Mouse (Mus musculus): ENCODE measurements around the gene Twnk. TPM values are rescaled to one million over a fixed set of nuclear protein-coding genes. Genes with fewer than 3 reads are reported as not detected.

Gene Twnk
- polyA plus RNA-seq, 1 experiment from 2014 or later = 7.4 TPM

GRCm38 (mm10) chr19:45018351-45018831 is 12.9 kb downstream of the Twnk start:
- Histone ChIP-seq H3K27ac (ENCODE audit: low read depth, low read length) (peak overlapping the region; percentile 92), H3K4me1 (replicated peaks; ENCODE audit: control insufficient read depth, insufficient read depth, low read length) (peaks cover 9% of the 10 kb centered on the region), H3K9me3 (ENCODE audit: control insufficient read depth) (no peaks in the 10 kb centered on the region), H3K36me3 (ENCODE audit: control insufficient read depth, insufficient read depth) (peaks cover 14% of the 10 kb centered on the region; the same call in 1 of the 2 replicates), H3K27me3 (replicated peaks; ENCODE audit: control insufficient read depth, insufficient read depth, low read length) (no peaks in the 10 kb centered on the region), H3K9ac (ENCODE audit: low read depth, low read length) (peak overlapping the region; percentile 69), H3K4me3 (ENCODE audit: low read depth, low read length) (peak overlapping the region; percentile 66), H3K4me2 (replicated peaks; ENCODE audit: low read depth) (peak overlapping the region; percentile 89)
- TF ChIP-seq CTCF (IDR thresholded peaks at IDR 0.05; ENCODE audit: low read depth) = no peak
- WGBS = 3% methylated on average over 13 of the region's 13 CpGs
- ATAC-seq = no peak

- Histone ChIP-seq H3K27me3 (replicated peaks; ENCODE audit: control insufficient read depth, insufficient read depth, low read length) (no peaks in the 10 kb centered on the region), H3K9ac (ENCODE audit: low read depth, low read length) (no peak overlapping the region), H3K36me3 (ENCODE audit: control insufficient read depth, insufficient read depth) (peaks cover 28% of the 10 kb centered on the region), H3K9me3 (ENCODE audit: control insufficient read depth) (no peaks in the 10 kb centered on the region), H3K4me2 (replicated peaks; ENCODE audit: low read depth) (peak overlapping the region; percentile 28), H3K4me3 (ENCODE audit: low read depth, low read length) (no peak overlapping the region), H3K4me1 (replicated peaks; ENCODE audit: control insufficient read depth, insufficient read depth, low read length) (peaks cover 9% of the 10 kb centered on the region), H3K27ac (ENCODE audit: low read depth, low read length) (no peak overlapping the region)
- no peak for TF ChIP-seq CTCF (IDR thresholded peaks at IDR 0.05; ENCODE audit: low read depth)
- no peak for ATAC-seq
- 36% methylated on average over 6 of the region's 6 CpGs for WGBS
These were observed 14.9 kb downstream of the Twnk start for GRCm38 (mm10) chr19:45020348-45020747.

- 82% methylated on average over 15 of the region's 15 CpGs for WGBS
- Histone ChIP-seq H3K9ac (ENCODE audit: low read depth, low read length) (no peak overlapping the region), H3K27ac (ENCODE audit: low read depth, low read length) (no peak overlapping the region), H3K4me3 (ENCODE audit: low read depth, low read length) (no peak overlapping the region), H3K4me2 (replicated peaks; ENCODE audit: low read depth) (0 out of 2 replicates have a peak overlapping the region, but pooled peaks have one; percentile 4), H3K4me1 (replicated peaks; ENCODE audit: control insufficient read depth, insufficient read depth, low read length) (peaks cover 9% of the 10 kb centered on the region), H3K9me3 (ENCODE audit: control insufficient read depth) (no peaks in the 10 kb centered on the region), H3K36me3 (ENCODE audit: control insufficient read depth, insufficient read depth) (peaks cover 38% of the 10 kb centered on the region), H3K27me3 (replicated peaks; ENCODE audit: control insufficient read depth, insufficient read depth, low read length) (no peaks in the 10 kb centered on the region)
- no peak for TF ChIP-seq CTCF (IDR thresholded peaks at IDR 0.05; ENCODE audit: low read depth)
- ATAC-seq = no peak
These were observed 15.9 kb downstream of the Twnk start for GRCm38 (mm10) chr19:45021362-45021761.

- no peaks in the 10 kb centered on the region for H3K9me3 ChIP-seq (ENCODE audit: control insufficient read depth)
- no peak overlapping the region for H3K27ac ChIP-seq (ENCODE audit: low read depth, low read length)
- H3K36me3 ChIP-seq (ENCODE audit: control insufficient read depth, insufficient read depth) = peaks cover 63% of the 10 kb centered on the region
- TF ChIP-seq CTCF (IDR thresholded peaks at IDR 0.05; ENCODE audit: low read depth) = no peak
- no peak overlapping the region for H3K9ac ChIP-seq (ENCODE audit: low read depth, low read length)
- no peaks in the 10 kb centered on the region for H3K27me3 ChIP-seq (replicated peaks; ENCODE audit: control insufficient read depth, insufficient read depth, low read length)
- no peak overlapping the region for H3K4me3 ChIP-seq (ENCODE audit: low read depth, low read length)
- H3K4me1 ChIP-seq (replicated peaks; ENCODE audit: control insufficient read depth, insufficient read depth, low read length) = peaks cover 7% of the 10 kb centered on the region
- no peak overlapping the region for H3K4me2 ChIP-seq (replicated peaks; ENCODE audit: low read depth)
- no peak for ATAC-seq
- WGBS = 76% methylated on average over 11 of the region's 11 CpGs
These were observed 18.5 kb downstream of the Twnk start for GRCm38 (mm10) chr19:45023993-45024392.

- H3K27me3 ChIP-seq (replicated peaks; ENCODE audit: control insufficient read depth, insufficient read depth, low read length) = no peaks in the 10 kb centered on the region
- ATAC-seq = no peak
These were observed 19.3 kb downstream of the Twnk start for GRCm38 (mm10) chr19:45024775-45025174.

GRCm38 (mm10) chr19:45025937-45026568 is 20.6 kb downstream of the Twnk start:
- Histone ChIP-seq H3K4me1 (replicated peaks; ENCODE audit: control insufficient read depth, insufficient read depth, low read length) (no peaks in the 10 kb centered on the region; the same call in 1 of the 2 replicates), H3K9ac (ENCODE audit: low read depth, low read length) (no peak overlapping the region), H3K36me3 (ENCODE audit: control insufficient read depth, insufficient read depth) (peaks cover 63% of the 10 kb centered on the region), H3K27ac (ENCODE audit: low read depth, low read length) (peak overlapping the region; percentile 23; the same call in 1 of the 2 replicates), H3K9me3 (ENCODE audit: control insufficient read depth) (no peaks in the 10 kb centered on the region), H3K4me2 (replicated peaks; ENCODE audit: low read depth) (no peak overlapping the region), H3K4me3 (ENCODE audit: low read depth, low read length) (no peak overlapping the region), H3K27me3 (replicated peaks; ENCODE audit: control insufficient read depth, insufficient read depth, low read length) (no peaks in the 10 kb centered on the region)
- no peak for TF ChIP-seq CTCF (IDR thresholded peaks at IDR 0.05; ENCODE audit: low read depth)
- WGBS = 88% methylated on average over 37 of the region's 37 CpGs
- no peak for ATAC-seq

More at GRCm38 (mm10) chr19:45024775-45025174, 19.3 kb downstream of the Twnk start:
- no peaks in the 10 kb centered on the region for H3K9me3 ChIP-seq (ENCODE audit: control insufficient read depth)
- WGBS = 87% methylated on average over 20 of the region's 20 CpGs
- H3K4me3 ChIP-seq (ENCODE audit: low read depth, low read length) = no peak overlapping the region
- H3K36me3 ChIP-seq (ENCODE audit: control insufficient read depth, insufficient read depth) = peaks cover 64% of the 10 kb centered on the region
- 0 out of 2 replicates have a peak overlapping the region, but pooled peaks have one; percentile 2 for H3K27ac ChIP-seq (ENCODE audit: low read depth, low read length)
- H3K4me2 ChIP-seq (replicated peaks; ENCODE audit: low read depth) = no peak overlapping the region
- peaks cover 4% of the 10 kb centered on the region; the same call in 1 of the 2 replicates for H3K4me1 ChIP-seq (replicated peaks; ENCODE audit: control insufficient read depth, insufficient read depth, low read length)
- no peak overlapping the region for H3K9ac ChIP-seq (ENCODE audit: low read depth, low read length)
- no peak for TF ChIP-seq CTCF (IDR thresholded peaks at IDR 0.05; ENCODE audit: low read depth)
